Mouse (Mus musculus): Measurements from ENCODE around the gene Wfdc8. TPM values are rescaled to one million over a fixed set of nuclear protein-coding genes. Genes with fewer than 3 reads are reported as not detected.

The Wfdc8 gene
- polyA plus RNA-seq (2021; fragmentation: Nextera tagmentation) = not detected in 2 replicates
- long read RNA-seq, experiment 1 = 0 reads
- long read RNA-seq, experiment 2 = 0 reads

DNA sequence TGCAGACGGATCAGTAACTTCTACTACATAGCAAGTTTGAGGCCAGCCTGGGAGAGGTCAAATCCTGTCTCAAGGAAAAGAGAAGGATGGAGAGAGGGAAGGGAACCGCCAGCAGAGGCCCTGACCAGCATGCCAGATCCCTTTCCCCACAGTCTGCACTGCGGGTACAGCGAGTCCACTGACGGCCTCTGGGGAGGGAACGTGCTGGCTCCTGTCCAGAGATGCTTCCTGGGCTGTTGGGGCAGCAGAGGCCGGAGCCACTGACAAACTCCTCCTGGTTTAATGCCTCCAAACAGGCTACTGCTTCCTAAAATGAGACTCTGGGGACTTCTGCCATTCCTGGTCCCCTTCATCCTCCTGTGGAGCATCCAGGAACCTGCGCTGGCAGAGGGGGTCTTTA, at the start of gene Wfdc8, which contains the start of gene Wfdc6b:
TSS of gene Wfdc8 (minus strand) at position 156 of the 400 bp plus-strand sequence.
TSS of gene Wfdc6b (plus strand) at position 52 of the 400 bp plus-strand sequence.

DNA sequence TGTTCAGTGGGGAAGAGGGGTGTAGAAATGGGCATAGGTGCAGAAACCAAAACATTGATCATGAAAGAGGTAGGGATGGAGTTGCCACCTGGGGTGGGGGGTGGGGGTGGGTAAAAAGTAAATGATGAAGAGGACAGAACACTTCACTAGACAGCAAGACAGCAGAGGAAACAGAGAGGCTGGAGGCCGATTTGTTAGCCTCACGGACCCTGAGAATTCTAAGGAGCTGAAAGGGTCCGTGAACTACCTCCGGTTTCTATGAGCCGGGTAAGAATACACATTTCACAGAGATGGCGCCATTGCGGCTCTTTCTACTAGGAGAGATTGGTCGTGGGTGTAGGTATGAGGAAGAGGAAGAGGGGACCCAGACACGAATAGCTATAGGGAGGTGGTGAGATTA, 43.1 kb upstream of the Wfdc8 start, which contains the start of gene Wfdc9:
TSS of gene Wfdc9 (minus strand) at position 101 of the 400 bp plus-strand sequence.

DNA sequence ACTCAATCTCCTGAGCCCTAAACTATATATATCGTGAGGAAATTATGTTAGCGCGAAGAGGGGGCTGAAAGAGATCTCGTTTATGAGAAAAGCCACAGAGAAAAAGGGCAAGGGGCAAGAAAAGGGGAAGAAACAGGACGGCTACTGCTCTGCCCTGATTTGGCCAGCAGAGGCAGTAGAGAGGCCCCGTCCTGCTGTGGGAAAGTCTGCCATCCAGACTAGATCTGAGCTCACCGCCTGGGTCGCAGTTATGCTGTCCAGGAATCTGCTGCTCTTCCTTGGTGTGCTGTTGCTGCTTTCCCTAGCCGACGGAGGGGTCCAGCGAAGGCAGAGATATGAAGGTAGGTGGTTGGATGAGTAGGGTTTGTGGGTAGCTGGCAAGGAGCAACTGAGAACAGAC, 42.4 kb upstream of the Wfdc8 start, which contains the start of gene Wfdc10:
TSS of gene Wfdc10 (plus strand) at position 189 of the 400 bp plus-strand sequence.

DNA sequence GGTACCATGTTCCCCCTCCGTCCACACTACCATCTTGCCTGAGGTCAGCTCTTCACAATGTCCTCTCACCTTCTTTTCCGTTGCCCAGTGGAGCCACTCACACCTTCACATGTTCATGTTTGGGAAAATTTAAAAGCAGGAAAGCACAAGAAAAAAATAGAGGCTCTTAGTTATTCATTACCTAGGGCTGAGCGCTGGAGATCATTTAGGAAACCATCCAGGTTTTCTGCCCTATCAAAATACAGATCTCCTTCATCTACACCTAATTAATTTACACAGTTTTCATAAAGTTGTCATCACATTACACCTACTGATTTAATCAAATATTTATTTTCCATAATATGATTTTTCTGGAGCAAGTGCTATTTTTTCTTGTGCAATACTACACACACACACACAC, 25.3 kb upstream of the Wfdc8 start, which contains the start of gene Wfdc16:
TSS of gene Wfdc16 (minus strand) at position 101 of the 400 bp plus-strand sequence.

DNA sequence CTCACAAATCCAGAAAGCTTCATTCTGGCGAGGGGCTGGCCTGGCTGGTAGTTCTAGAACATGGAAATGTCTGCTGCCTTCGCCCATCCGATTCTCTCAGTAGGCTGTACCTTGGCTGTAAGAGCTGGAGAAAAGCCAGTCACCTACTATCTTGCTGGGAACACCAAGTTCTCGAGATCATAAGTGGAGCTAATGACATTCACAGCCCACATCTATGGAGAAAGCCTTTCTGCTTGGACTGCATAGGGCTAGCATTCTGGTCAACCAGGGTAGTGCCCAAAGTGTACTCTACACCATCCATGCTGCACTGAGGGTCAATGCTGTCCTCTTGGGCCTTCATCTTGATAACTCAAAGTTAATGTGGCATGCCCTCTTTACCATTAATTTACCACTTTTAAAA, 19.9 kb downstream of the Wfdc8 start, which contains the start of gene Eppin:
TSS of gene Eppin (minus strand) at position 101 of the 400 bp plus-strand sequence.

DNA sequence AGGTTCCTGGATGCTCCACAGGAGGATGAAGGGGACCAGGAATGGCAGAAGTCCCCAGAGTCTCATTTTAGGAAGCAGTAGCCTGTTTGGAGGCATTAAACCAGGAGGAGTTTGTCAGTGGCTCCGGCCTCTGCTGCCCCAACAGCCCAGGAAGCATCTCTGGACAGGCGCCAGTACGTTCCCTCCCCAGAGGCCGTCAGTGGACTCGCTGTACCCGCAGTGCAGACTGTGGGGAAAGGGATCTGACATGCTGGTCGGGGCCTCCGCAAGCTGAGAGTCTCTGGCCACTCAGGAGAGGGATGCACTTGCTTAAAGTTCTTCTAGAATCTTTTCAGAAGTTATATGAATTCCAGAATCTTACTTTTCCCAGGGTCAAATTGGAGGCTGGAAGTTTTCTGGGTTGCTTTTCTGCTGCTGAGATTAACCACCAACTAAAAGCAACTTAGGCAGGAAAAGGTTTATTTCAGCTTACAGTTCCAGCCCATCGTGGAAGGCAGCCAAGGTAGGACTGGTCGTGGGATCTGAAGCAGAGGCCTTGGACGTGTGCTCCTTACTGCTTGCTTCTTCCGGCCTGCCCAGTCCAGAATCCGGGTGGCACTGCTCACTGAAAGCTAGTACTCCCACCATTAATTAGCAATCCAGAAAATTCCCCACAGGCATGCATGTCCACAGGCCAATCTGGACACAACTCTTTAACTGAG, 28.3 kb downstream of the Wfdc8 start, which contains the start of gene Wfdc6a:
TSS of gene Wfdc6a (minus strand) at position 423 of the 701 bp plus-strand sequence.

DNA sequence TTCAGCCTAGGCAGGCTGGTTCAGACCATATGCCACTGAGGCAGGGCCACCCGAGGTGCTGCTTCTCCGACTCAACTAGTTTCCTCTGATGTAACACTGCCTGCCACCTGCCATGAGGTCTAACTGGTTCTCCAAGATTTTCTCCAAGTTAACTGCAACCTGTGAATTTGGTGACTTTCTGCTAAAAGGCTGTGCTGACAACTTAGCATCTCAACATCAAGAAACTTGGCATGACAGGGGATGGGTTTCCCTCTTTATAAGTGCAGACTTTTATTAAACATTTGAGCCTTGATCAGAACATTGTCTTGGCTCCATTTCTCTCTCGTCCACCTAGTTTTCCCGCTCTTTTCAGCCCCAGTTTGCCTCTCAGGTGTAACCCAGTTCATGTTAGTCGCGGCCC, 40.1 kb downstream of the Wfdc8 start, which contains the start of gene Spint3:
TSS of gene Spint3 (minus strand) at position 101 of the 400 bp plus-strand sequence.

DNA sequence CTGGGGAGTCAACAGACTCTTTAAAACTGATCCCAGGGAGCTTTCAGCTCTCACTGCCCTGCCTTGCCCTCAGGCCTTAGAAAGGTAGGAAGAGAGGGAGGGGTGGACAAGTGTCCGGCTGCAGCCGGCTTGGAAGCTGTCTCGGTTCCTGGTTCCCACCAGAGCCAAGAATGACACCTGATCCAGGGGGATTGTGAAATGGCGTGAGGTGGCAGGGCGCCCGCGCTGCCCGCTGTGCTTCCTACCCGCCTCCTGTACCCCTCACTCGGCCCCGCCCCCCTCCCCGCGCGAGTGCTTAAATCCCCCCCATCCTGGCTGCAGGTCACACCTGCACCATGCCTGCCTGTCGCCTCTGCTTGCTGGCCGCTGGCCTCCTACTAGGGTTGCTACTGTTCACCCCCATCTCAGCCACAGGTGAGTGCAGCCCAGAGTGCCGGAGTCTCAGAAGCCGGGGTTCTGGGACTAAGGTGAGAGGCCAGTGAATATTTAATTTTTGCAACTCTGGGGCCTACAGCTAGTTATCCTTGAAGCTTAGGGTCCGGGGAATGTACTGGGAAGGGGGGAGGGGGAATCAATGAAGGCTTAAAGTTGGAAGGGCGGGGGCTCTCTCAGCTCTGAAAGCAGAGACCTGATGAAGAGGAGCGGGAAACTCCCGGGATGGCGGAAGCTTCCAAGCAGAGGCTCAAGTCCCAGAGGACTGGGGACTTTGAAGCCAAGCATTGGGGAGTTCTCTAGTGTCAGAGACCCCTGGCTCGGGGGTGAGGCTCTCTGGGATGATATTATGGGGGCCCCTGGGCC, 50.8 kb downstream of the Wfdc8 start, which contains the start of gene Wfdc2:
TSS of gene Wfdc2 (plus strand) at position 23 of the 798 bp plus-strand sequence.

Other genes with a start within 250 kb of the Wfdc8 start
- gene Slpi, start 224.5 kb downstream of the Wfdc8 start, polyA plus RNA-seq (2021; fragmentation: Nextera tagmentation) = 0.24 and 0.45 TPM in 2 replicates
- 0.21 TPM in 2 replicates for gene Rbpjl, start 210.5 kb downstream of the Wfdc8 start, polyA plus RNA-seq (2021; fragmentation: Nextera tagmentation)
- gene Matn4, start 208.5 kb downstream of the Wfdc8 start, polyA plus RNA-seq (2021; fragmentation: Nextera tagmentation) = 2.3 and 2.6 TPM in 2 replicates
- 189 and 290 TPM in 2 replicates for gene Sdc4, start 169.7 kb downstream of the Wfdc8 start, polyA plus RNA-seq (2021; fragmentation: Nextera tagmentation)
- 122 and 133 TPM in 2 replicates for gene Sys1, start 156.7 kb downstream of the Wfdc8 start, polyA plus RNA-seq (2021; fragmentation: Nextera tagmentation)
- 8.3 and 10.1 TPM in 2 replicates for gene Gm20458, start 152.7 kb downstream of the Wfdc8 start, polyA plus RNA-seq (2021; fragmentation: Nextera tagmentation)
- not detected in 2 replicates for gene Trp53tg5, start 139.9 kb downstream of the Wfdc8 start, polyA plus RNA-seq (2021; fragmentation: Nextera tagmentation)
- gene Dbndd2, start 127.5 kb downstream of the Wfdc8 start, polyA plus RNA-seq (2021; fragmentation: Nextera tagmentation) = 184 and 200 TPM in 2 replicates
- gene Pigt, start 116.1 kb downstream of the Wfdc8 start, polyA plus RNA-seq (2021; fragmentation: Nextera tagmentation) = 48.8 and 68.4 TPM in 2 replicates
- 0.52 and 8.3 TPM in 2 replicates for gene Wfdc2, start 51.2 kb downstream of the Wfdc8 start, polyA plus RNA-seq (2021; fragmentation: Nextera tagmentation)
- not detected in 2 replicates for gene Spint3, start 40.2 kb downstream of the Wfdc8 start, polyA plus RNA-seq (2021; fragmentation: Nextera tagmentation)
- gene Wfdc6a, start 28.2 kb downstream of the Wfdc8 start, polyA plus RNA-seq (2021; fragmentation: Nextera tagmentation) = not detected in 2 replicates
- gene Eppin, start 20.0 kb downstream of the Wfdc8 start, polyA plus RNA-seq (2021; fragmentation: Nextera tagmentation) = not detected in 2 replicates
- gene Wfdc6b, start 104 bp downstream of the Wfdc8 start, polyA plus RNA-seq (2021; fragmentation: Nextera tagmentation) = not detected in 2 replicates
- not detected in 2 replicates for gene Wfdc16, start 25.2 kb upstream of the Wfdc8 start, polyA plus RNA-seq (2021; fragmentation: Nextera tagmentation)
- not detected in 2 replicates for gene Wfdc10, start 42.4 kb upstream of the Wfdc8 start, polyA plus RNA-seq (2021; fragmentation: Nextera tagmentation)
- not detected in 2 replicates for gene Wfdc9, start 43.0 kb upstream of the Wfdc8 start, polyA plus RNA-seq (2021; fragmentation: Nextera tagmentation)
- not detected in 2 replicates for gene Wfdc11, start 60.5 kb upstream of the Wfdc8 start, polyA plus RNA-seq (2021; fragmentation: Nextera tagmentation)
- not detected in 2 replicates for gene Wfdc13, start 71.5 kb upstream of the Wfdc8 start, polyA plus RNA-seq (2021; fragmentation: Nextera tagmentation)
- gene Spint4, start 84.9 kb upstream of the Wfdc8 start, polyA plus RNA-seq (2021; fragmentation: Nextera tagmentation) = not detected in 2 replicates
- not detected in 2 replicates for gene Spint5, start 101.7 kb upstream of the Wfdc8 start, polyA plus RNA-seq (2021; fragmentation: Nextera tagmentation)
- 3.3 and 3.5 TPM in 2 replicates for gene Wfdc3, start 132.3 kb upstream of the Wfdc8 start, polyA plus RNA-seq (2021; fragmentation: Nextera tagmentation)
- 4.1 and 5.2 TPM in 2 replicates for gene Dnttip1, start 132.4 kb upstream of the Wfdc8 start, polyA plus RNA-seq (2021; fragmentation: Nextera tagmentation)
- gene Ube2c, start 156.3 kb upstream of the Wfdc8 start, polyA plus RNA-seq (2021; fragmentation: Nextera tagmentation) = 0.83 and 0.95 TPM in 2 replicates
- gene Tnnc2, start 166.3 kb upstream of the Wfdc8 start, polyA plus RNA-seq (2021; fragmentation: Nextera tagmentation) = not detected in 2 replicates
- gene Snx21, start 172.2 kb upstream of the Wfdc8 start, polyA plus RNA-seq (2021; fragmentation: Nextera tagmentation) = 39.6 and 48.3 TPM in 2 replicates
- gene Acot8, start 191.3 kb upstream of the Wfdc8 start, polyA plus RNA-seq (2021; fragmentation: Nextera tagmentation) = 19.2 and 21.1 TPM in 2 replicates
- 10.3 and 10.8 TPM in 2 replicates for gene Zswim3, start 191.5 kb upstream of the Wfdc8 start, polyA plus RNA-seq (2021; fragmentation: Nextera tagmentation)
- gene Zswim1, start 209.1 kb upstream of the Wfdc8 start, polyA plus RNA-seq (2021; fragmentation: Nextera tagmentation) = 26.3 and 29.5 TPM in 2 replicates
- not detected in 2 replicates for gene Spata25, start 214.9 kb upstream of the Wfdc8 start, polyA plus RNA-seq (2021; fragmentation: Nextera tagmentation)
- 131 and 133 TPM in 2 replicates for gene Ctsa, start 219.2 kb upstream of the Wfdc8 start, polyA plus RNA-seq (2021; fragmentation: Nextera tagmentation)
- gene Neurl2, start 219.8 kb upstream of the Wfdc8 start, polyA plus RNA-seq (2021; fragmentation: Nextera tagmentation) = 5.4 and 5.6 TPM in 2 replicates
- 123 and 144 TPM in 2 replicates for gene Pltp, start 244.1 kb upstream of the Wfdc8 start, polyA plus RNA-seq (2021; fragmentation: Nextera tagmentation)